Mouse (Mus musculus): ENCODE data around the gene Nat8.
"Not testable (repeated sequence)": the region's sequence is repeated elsewhere in the genome, so short reads cannot be mapped to it uniquely, and the experiment has no call there.

The Nat8 gene

DNA sequence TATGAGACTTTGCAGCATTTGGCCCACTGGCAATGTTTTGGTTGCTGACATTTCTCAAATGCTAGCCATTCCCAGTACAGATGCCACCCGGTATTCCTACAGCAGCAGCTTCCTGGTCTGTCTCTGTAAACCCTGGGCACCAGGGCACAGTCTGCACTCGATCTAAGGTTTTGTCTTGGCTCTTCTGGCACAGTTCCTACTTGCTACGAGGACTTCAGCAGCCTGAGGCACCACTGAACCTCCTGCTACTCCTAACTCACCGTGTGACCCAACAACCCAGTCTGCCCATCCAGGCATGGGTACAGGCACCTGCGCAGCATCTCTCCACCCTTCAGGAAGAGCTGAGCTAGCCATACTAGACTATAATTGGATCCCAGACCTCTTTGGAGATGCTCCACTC, 4.2 kb upstream of the Nat8 start:
- DNase-seq (ENCODE audit: low spot score in 2 of 2) = not testable (repeated sequence)

DNA sequence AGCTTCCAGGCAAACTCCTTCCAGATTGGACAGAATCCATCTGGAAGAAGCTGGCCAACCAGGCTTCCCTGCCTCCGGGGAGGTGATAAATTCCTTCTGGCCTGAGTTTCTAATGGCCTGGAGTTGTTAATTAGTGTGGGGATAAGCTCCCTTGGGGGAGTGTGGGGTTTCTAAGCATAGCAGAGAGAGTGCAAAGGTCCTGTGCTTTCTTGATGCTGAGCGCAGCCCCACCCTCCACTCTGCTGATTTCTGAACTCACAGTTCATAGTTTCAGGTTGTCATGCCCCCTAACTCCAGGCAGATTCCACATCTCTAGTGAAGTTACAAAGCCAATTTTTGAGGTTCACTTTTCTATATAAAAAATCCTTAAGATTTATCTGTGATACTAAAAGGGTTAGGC, 3.2 kb upstream of the Nat8 start:
- peak; percentile 7 to 12 for DNase-seq (ENCODE audit: low spot score in 2 of 2)

DNA sequence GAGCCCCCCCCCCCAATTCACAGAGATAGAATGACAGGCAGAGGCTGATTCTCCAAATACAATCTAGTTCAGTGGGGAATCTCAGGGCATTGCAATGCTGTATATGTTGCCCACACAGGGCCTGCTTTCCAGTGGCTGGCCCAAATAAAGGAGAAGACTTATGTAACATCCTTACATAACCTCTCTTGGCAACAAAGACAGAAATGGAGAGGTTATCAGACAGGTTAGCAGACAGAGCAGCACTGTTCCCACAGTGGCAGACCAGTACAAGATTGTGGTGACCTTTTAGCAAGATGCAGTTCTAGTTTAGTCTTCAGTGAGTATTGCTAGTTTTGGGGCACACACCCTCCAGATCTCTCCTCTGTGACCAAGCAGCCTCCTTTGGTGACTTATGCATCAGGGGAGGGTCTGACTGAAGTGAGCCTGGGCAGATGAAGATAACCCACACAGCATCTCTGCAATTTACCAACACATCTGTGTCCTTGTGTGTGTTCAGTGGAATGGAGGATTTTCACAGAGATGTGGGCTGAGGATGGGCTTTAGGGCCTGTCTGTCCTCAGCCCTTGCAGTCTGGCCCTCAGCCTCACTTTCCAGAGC, 2.7 kb upstream of the Nat8 start:
- peak; percentile 46 to 72 for DNase-seq (ENCODE audit: low spot score in 2 of 2)

DNA sequence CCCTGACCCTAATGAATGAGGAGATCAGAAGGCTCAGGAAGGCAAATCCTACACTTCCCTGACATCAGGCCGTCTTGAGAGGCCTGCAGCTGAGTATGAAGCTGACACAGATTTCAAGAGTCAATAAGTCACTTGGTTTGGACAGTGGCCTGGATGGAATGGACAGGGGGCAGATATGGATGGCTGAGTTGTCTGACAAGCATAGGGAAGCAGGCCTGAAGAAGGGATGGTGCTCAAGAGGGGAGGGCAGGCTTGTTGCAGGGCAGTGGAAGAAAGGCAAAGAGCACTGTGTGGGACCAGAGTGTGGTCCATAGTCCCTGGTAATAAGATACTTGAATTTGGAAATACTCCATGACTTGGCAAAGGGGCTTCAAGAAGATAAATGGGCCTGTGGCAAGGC, 2.4 kb downstream of the Nat8 start:
- DNase-seq (ENCODE audit: low spot score in 2 of 2) = no peak

DNA sequence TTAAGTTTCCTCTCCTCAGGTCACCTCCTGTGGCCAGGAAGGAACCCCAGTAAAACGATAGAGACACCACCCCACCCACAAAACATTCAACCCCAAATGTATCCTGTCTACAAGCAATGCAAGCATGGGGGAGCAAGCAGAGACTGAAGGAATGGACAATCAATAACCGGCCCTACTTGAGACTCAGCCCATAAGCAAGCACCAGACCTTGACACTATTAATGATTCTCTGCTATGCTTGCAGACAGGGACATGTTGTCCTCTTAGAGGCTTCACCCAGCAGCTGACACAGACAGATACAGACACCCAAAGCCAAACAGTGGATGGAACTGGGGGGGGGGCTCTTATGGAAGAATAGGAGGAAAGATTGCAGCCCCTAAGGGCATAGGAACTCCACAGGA, 6.0 kb downstream of the Nat8 start:
- DNase-seq (ENCODE audit: low spot score in 2 of 2) = no peak

DNA sequence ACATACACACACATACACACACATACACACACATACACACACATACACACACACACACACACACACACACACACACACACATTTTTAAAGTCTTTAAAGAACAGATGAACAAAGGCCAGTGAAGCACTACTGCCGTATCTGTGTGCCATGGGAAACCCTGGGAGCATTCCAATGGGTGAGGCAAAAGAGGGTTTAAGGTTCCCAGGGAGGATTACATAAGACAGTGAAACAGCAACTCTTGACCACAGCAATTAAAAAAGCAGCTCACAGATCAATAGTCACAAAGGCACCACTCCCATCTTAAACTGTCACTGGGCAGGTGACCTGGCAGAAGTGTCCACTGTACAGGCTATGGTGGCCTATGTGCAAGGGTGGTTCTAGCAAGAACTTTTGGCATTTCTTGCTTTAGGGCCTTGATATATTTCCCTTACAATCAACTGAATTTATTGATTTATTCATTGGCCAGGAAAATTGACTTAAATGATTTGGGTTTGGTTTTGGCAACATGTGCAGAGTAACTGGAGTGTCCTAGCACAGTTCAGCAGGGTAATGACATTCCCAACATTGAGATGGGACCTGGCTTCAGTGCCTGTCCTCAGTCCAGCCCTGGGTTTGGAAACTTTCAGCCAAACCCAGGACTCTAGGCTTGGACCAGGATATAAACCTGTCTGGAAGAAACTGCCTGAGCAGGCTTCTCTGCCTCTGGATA, 8.3 kb downstream of the Nat8 start:
- DNase-seq (ENCODE audit: low spot score in 2 of 2) = no peak

DNA sequence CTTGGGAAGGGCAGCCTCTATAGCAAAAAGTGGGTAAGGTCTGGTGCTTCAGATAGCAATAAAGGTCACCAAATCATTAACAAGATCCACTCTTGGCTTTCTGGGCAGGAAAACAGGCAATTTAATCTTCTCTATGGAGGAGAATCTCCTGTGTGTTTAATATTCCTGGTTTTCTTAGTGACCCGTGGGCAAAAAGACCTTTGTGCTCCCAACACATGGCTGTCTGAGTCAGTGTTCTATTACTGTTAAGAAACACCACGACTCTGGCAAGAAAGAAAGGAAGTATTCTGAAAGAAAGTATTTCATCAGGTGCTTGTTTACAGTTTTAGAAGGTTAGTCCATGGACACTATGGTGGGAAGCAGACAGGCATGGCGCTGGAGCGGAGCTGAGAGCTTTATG, 9.6 kb downstream of the Nat8 start:
- DNase-seq (ENCODE audit: low spot score in 2 of 2) = no peak

DNA sequence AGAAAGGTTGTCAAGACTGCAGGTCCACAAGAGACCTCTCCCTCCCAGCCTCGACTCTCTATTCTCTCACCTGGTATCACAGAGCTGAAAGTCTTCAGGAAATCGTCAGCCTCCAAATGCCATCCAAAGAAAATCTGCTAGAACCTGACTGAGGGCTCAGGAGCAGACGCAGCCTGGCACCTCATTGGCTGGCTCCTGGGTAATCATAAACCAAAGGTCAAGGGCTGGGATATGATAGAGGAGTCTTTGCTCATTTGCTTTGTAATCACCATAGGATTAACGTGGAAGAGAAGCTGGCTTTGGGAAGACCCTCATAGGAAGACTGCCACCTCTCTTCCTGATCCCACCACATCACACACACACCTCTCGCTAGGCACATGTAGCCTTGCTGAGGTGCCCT, 11.0 kb downstream of the Nat8 start, which contains the start of the genes Nat8f6 and Nat8f5:
TSS of gene Nat8f6 (minus strand) at position 118 of the 400 bp plus-strand sequence.
TSS of gene Nat8f5 (minus strand) at position 136 of the 400 bp plus-strand sequence.
- DNase-seq (ENCODE audit: low spot score in 2 of 2) = no peak

DNA sequence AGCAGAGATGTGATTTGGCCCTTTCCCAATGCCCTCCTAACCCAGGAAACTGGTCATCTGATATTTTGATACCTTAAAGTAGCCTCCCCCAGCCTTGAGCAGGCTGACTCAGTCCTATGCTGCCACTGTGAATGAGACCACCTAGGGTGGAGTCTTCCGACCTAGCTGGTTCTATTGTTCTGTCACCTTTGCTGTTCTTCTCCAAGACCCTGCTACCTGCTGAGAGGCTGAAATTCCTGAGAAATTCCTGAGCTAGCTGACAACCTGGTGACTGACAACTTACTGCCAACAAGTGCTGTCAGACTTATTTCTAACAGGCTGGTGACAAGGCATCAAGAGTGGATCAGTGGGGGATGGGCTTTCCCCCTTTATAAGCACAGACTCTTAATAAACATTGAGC, 13.5 kb downstream of the Nat8 start:
- DNase-seq (ENCODE audit: low spot score in 2 of 2) = no peak

DNA sequence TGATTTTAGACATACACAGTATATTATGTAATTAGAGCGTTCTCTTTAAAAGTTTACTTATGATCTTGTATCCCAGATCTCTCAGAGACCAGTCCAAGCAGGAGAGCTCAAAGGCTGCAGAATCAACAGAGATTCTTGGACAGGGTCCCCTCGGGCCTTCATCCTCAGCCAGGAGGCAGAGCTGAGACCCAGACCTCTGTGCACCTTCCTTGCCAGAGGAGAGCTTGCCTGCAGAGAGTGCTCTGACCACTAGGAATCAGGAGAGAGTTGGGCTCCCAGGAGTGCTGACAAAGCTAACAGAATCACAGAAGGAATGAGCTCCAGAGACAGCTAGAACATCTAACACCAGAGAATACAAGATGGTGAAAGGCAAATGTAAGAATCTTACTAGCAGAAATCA, 18.5 kb downstream of the Nat8 start:
- no peak for DNase-seq (ENCODE audit: low spot score in 2 of 2)

DNA sequence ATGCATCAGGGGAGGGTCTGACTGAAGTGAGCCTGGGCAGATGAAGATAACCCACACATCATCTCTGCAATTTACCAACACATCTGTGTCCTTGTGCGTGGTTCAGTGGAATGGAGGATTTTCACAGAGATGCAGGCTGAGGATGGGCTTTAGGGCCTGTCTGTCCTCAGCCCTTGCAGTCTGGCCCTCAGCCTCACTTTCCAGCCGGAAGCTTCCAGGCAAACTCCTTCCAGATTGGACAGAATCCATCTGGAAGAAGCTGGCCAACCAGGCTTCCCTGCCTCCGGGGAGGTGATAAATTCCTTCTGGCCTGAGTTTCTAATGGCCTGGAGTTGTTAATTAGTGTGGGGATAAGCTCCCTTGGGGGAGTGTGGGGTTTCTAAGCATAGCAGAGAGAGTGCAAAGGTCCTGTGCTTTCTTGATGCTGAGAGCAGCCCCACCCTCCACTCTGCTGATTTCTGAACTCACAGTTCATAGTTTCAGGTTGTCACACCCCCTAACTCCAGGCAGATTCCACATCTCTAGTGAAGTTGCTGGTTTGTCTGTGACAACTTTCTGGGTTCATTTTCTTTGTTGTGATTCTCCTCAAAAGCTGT, 20.8 kb downstream of the Nat8 start:
- peak; percentile 21 to 24 for DNase-seq (ENCODE audit: low spot score in 2 of 2)

DNA sequence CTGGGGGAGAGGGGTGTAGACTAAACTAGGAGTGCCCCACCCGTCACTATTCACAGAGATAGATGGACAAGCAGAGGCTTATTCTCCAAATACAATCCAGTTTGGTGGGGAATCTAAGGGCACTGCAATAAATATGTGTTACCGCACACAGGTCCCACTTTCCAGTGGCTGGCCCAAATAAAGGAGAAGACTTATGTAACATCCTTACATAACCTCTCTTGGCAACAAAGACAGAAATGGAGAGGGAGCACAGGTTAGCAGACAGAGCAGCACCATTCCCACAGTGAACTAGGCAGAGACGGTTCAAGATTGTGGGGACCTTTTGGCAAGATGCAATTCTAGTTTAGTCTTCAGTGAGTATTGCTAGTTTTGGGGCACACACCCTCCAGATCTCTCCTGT, 21.4 kb downstream of the Nat8 start:
- DNase-seq (ENCODE audit: low spot score in 2 of 2) = not testable (repeated sequence)

DNA sequence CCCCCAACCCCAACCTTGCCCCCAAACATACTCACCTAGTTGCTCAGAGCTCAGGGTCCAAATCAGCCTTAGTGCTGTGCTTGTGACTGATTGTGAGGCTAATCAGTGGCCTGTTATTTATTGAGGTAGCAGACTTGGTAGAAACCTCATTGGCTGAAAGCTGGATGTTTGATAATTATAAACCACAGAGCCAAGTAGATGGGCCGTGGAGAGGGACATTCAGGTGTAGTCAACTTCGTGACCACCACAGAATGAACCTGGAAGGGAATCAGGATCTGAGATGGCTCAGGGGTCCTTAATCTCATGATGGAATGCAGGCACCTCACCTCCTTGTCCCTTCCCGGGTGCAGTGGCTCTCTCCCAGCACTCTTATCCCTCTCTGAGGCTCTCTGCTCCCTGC, 22.1 kb downstream of the Nat8 start:
- not testable (repeated sequence) for DNase-seq (ENCODE audit: low spot score in 2 of 2)

DNA sequence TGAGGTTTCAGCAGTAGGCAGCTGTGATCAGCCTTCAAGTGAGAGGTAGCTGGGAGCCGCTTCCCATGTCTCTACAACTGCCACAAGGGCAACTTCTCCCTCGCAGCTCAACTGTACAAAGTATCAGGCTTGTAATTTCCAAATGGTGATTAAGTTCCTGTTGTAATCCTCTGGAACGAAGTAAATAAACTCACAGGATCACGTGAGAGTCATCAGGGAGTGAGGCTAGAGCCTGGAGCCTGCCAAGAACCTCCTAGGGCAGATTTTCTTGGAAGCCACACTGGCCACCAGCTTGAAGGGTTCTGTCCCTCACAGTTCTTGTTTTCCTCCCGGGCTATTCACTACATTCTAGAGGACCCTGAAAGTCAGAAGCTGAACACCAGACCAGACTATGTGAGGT, 28.7 kb downstream of the Nat8 start:
- peak; percentile 49 to 51 for DNase-seq (ENCODE audit: low spot score in 2 of 2)
